Mouse (Mus musculus): ENCODE results near the gene Aspa. TPM values are rescaled to one million over a fixed set of nuclear protein-coding genes. Genes with fewer than 3 reads are reported as not detected.

Gene Aspa
- polyA plus RNA-seq, 2 experiments, result 2.2 to 2.5 TPM

DNA sequence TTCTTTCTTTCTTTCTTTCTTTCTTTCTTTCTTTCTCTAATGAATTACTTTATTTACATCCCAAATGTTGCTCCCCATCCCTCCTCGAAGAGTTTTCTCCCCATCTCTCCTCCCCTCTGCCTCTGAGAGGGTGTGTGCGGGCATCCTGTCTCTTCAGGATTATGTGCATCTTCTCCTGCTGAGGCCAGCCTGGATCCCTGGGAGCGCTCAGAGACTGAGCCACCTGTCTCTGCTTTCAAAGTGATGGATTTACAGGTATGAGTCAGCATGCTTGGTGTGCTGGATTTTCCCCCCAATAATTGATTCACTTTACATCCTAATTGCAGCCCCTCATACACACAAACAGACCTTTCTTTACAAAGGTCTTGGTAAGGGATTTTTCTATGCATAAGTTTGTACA is 13.4 kb downstream of the Aspa start:
- 28% methylated on average over 3 of the region's 3 CpGs for WGBS (ENCODE audit: insufficient replicate concordance)
- DNase-seq (ENCODE audit: low read depth in 3 of 3, low spot score in 3 of 3), result no peak
- H3K4me3 ChIP-seq (ENCODE audit: insufficient read depth in 1 of 2, low read depth in 2 of 2, low read length in 2 of 2), result no peak overlapping the region

DNA sequence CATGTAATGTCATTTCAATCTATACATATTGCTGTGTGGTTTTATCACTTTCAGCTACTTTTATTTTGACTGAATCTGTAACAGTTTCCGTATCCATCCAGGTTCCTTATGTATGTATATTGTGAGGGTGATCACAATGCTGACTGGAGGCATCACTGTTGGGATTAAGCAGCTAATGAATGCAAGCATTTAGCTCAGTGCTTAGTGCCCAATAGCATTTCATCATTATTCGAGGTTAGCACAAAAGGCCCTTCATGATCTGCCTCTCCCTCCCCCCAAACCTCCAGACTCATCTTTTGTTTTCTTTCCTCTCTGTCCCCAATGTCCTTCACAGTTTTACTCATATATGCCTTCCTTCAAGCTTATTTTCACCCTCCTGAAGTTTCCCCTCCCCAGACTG is 26.3 kb downstream of the Aspa start:
- whole genome bisulfite sequencing (ENCODE audit: insufficient replicate concordance), result 30% methylated on average over 2 of the region's 2 CpGs

More for the DNA sequence above, 13.4 kb downstream of the Aspa start:
- Histone ChIP-seq H3K9ac (replicated peaks) (no peak overlapping the region), H3K4me1 (replicated peaks; ENCODE audit: control insufficient read depth in 2 of 2, insufficient read depth in 2 of 2, low read length in 1 of 2) (no peaks in the 10 kb centered on the region), H3K9me3 (ENCODE audit: control insufficient read depth, low read length) (no peaks in the 10 kb centered on the region), H3K27me3 (ENCODE audit: control insufficient read depth, insufficient read depth, low read length) (no peaks in the 10 kb centered on the region), H3K27ac (no peak overlapping the region), H3K36me3 (replicated peaks; ENCODE audit: control insufficient read depth, insufficient read depth, low read depth) (no peaks in the 10 kb centered on the region), H3K4me2 (ENCODE audit: low read depth) (no peak overlapping the region)
- no peak for ATAC-seq (ENCODE audit: insufficient read depth)
- TF ChIP-seq CTCF (IDR thresholded peaks at IDR 0.05; ENCODE audit: low read depth) (no peak), EP300 (IDR thresholded peaks at IDR 0.05; ENCODE audit: low read depth) (no peak)

DNA sequence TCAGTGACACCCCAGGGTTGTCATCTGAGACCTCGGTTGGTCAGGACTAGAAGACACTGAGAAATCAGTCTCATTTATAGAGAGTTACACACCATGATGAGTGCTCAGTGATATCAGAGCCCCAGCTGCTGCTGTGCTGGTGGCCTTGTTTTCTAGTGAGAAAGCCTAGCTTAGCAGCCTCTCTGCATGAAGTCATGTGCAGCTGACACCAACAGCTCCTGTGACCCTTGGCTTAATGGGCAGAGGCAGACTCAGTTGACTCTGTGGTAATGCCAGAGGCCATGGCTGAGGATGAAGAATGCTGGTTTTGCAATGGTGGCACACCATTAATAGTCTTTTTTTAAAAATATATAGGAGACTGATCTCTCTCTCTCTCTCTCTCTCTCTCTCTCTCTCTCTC is 39.8 kb downstream of the Aspa start:
- no peaks in the 10 kb centered on the region for H3K4me1 ChIP-seq (replicated peaks; ENCODE audit: control insufficient read depth in 2 of 2, insufficient read depth in 2 of 2, low read length in 1 of 2)
- no peaks in the 10 kb centered on the region for H3K27me3 ChIP-seq (ENCODE audit: control insufficient read depth, insufficient read depth, low read length)
- no peaks in the 10 kb centered on the region for H3K36me3 ChIP-seq (replicated peaks; ENCODE audit: control insufficient read depth, insufficient read depth, low read depth)
- no peak overlapping the region for H3K27ac ChIP-seq
- H3K4me3 ChIP-seq (ENCODE audit: insufficient read depth in 1 of 2, low read depth in 2 of 2, low read length in 2 of 2), result no peak overlapping the region
- H3K4me2 ChIP-seq (ENCODE audit: low read depth), result no peak overlapping the region
- ATAC-seq (ENCODE audit: insufficient read depth) (no peak), DNase-seq (ENCODE audit: low read depth in 3 of 3, low spot score in 3 of 3) (no peak)
- H3K9ac ChIP-seq (replicated peaks), result no peak overlapping the region
- WGBS (ENCODE audit: insufficient replicate concordance), result 58% methylated on average over 1 of the region's 1 CpGs
- H3K9me3 ChIP-seq (ENCODE audit: control insufficient read depth, low read length), result no peaks in the 10 kb centered on the region
- TF ChIP-seq CTCF (IDR thresholded peaks at IDR 0.05; ENCODE audit: low read depth), result no peak
- no peak for TF ChIP-seq EP300 (IDR thresholded peaks at IDR 0.05; ENCODE audit: low read depth)

More for the DNA sequence above, 26.3 kb downstream of the Aspa start:
- Histone ChIP-seq H3K36me3 (replicated peaks; ENCODE audit: control insufficient read depth, insufficient read depth, low read depth) (no peaks in the 10 kb centered on the region), H3K4me3 (ENCODE audit: insufficient read depth in 1 of 2, low read depth in 2 of 2, low read length in 2 of 2) (no peak overlapping the region), H3K4me2 (ENCODE audit: low read depth) (no peak overlapping the region), H3K4me1 (replicated peaks; ENCODE audit: control insufficient read depth in 2 of 2, insufficient read depth in 2 of 2, low read length in 1 of 2) (no peaks in the 10 kb centered on the region), H3K27me3 (ENCODE audit: control insufficient read depth, insufficient read depth, low read length) (no peaks in the 10 kb centered on the region), H3K9ac (replicated peaks) (no peak overlapping the region), H3K9me3 (ENCODE audit: control insufficient read depth, low read length) (no peaks in the 10 kb centered on the region), H3K27ac (no peak overlapping the region)
- ATAC-seq (ENCODE audit: insufficient read depth), result no peak
- DNase-seq (ENCODE audit: low read depth in 3 of 3, low spot score in 3 of 3), result no peak
- TF ChIP-seq CTCF (IDR thresholded peaks at IDR 0.05; ENCODE audit: low read depth) (no peak), EP300 (IDR thresholded peaks at IDR 0.05; ENCODE audit: low read depth) (no peak)

DNA sequence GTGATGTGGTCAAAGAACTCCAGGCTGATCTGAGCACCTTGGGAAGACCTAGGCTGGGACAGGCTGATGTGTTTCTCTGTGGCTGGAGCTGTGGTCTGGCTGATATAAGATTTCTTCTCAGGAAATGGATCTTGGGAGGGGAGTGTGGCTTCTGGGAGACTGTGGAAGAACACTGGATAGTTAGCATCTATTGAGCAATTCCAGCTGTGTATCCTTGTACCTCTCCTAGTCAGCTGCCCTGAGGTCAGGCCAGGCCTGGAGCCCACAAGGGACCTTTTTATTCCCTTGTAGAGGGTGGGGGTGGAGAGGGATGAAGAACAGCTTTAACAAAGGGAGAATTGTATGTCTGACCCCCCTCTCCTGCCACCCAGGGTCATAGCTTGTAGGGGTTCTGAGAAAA is 45.0 kb downstream of the Aspa start:
- Histone ChIP-seq H3K4me2 (ENCODE audit: low read depth) (no peak overlapping the region), H3K4me1 (replicated peaks; ENCODE audit: control insufficient read depth in 2 of 2, insufficient read depth in 2 of 2, low read length in 1 of 2) (no peaks in the 10 kb centered on the region), H3K9me3 (ENCODE audit: control insufficient read depth, low read length) (no peaks in the 10 kb centered on the region), H3K36me3 (replicated peaks; ENCODE audit: control insufficient read depth, insufficient read depth, low read depth) (no peaks in the 10 kb centered on the region), H3K27me3 (ENCODE audit: control insufficient read depth, insufficient read depth, low read length) (no peaks in the 10 kb centered on the region), H3K9ac (replicated peaks) (no peak overlapping the region), H3K4me3 (ENCODE audit: insufficient read depth in 1 of 2, low read depth in 2 of 2, low read length in 2 of 2) (no peak overlapping the region), H3K27ac (no peak overlapping the region)
- ATAC-seq (ENCODE audit: insufficient read depth), result no peak
- TF ChIP-seq CTCF (IDR thresholded peaks at IDR 0.05; ENCODE audit: low read depth), result no peak
- no peak for TF ChIP-seq EP300 (IDR thresholded peaks at IDR 0.05; ENCODE audit: low read depth)
- no peak for DNase-seq (ENCODE audit: low read depth in 3 of 3, low spot score in 3 of 3)

DNA sequence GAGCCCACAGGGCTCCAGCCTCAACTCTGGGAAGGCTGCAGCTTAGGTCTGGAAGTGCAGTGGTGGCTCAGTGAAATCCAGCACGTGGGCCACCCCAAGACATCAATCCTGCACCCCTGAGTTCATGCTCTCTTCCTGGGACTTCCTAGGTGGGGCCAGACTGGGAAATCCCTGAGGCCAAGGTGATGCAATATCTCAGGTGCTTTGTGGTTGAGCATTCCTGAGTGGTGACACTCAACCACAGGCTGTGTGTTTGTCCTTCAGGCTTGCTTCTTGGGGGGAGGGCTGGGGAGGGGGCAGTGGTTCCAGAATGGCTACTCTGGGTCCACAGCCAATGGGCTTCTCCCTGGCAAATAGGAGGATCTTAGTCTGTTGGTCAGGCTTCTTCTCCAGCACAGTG is 45.5 kb downstream of the Aspa start:
- Histone ChIP-seq H3K9me3 (ENCODE audit: control insufficient read depth, low read length) (no peaks in the 10 kb centered on the region), H3K27ac (no peak overlapping the region), H3K4me2 (ENCODE audit: low read depth) (no peak overlapping the region), H3K4me3 (ENCODE audit: insufficient read depth in 1 of 2, low read depth in 2 of 2, low read length in 2 of 2) (no peak overlapping the region), H3K36me3 (replicated peaks; ENCODE audit: control insufficient read depth, insufficient read depth, low read depth) (no peaks in the 10 kb centered on the region), H3K9ac (replicated peaks) (no peak overlapping the region), H3K27me3 (ENCODE audit: control insufficient read depth, insufficient read depth, low read length) (no peaks in the 10 kb centered on the region), H3K4me1 (replicated peaks; ENCODE audit: control insufficient read depth in 2 of 2, insufficient read depth in 2 of 2, low read length in 1 of 2) (no peaks in the 10 kb centered on the region)
- no peak for TF ChIP-seq EP300 (IDR thresholded peaks at IDR 0.05; ENCODE audit: low read depth)
- no peak for TF ChIP-seq CTCF (IDR thresholded peaks at IDR 0.05; ENCODE audit: low read depth)
- no peak for DNase-seq (ENCODE audit: low read depth in 3 of 3, low spot score in 3 of 3)
- no peak for ATAC-seq (ENCODE audit: insufficient read depth)
- WGBS (ENCODE audit: insufficient replicate concordance), result 23% methylated on average over 1 of the region's 1 CpGs
